Mouse (Mus musculus) brain, embryonic 14.5 days (tissue): ENCODE data around the gene Immp2l.

Experiments
- CTCF ChIP-seq: fragments of 200-500 bp; IDR thresholded peaks from 2 replicates; pipeline ENCODE4 v1.5.1; 2012; ENCODE audit warnings: inconsistent platforms, mild to moderate bottlenecking, moderate library complexity, borderline replicate concordance; ENCODE audit not compliant: insufficient read depth, insufficient read length; ENCODE audit errors: extremely low read depth
- POLR2A ChIP-seq: fragments of 200-500 bp; IDR thresholded peaks from 2 replicates; pipeline ENCODE4 v1.6.1; 2012; ENCODE audit warnings: mild to moderate bottlenecking, inconsistent platforms, borderline replicate concordance; ENCODE audit not compliant: poor library complexity, insufficient read depth, insufficient read length, severe bottlenecking; ENCODE audit errors: extremely low read depth

GRCm38 (mm10) chr12:41647675-41648074, 623.8 kb downstream of the Immp2l start:
- TF ChIP-seq CTCF = no peak
- no peak for TF ChIP-seq POLR2A
